26 mouse cellular contexts compared by ENCODE assay signal in genomic region chr3:142459241-142459640, GRCm38 (mm10). TPM values are rescaled to one million over a fixed set of nuclear protein-coding genes. Genes with fewer than 3 reads are reported as not detected.
A peak's percentile ranks its signal among the peaks of the same experiment; 100 is the strongest.
DNase-seq lines count a peak whose midpoint lies in the region; ATAC-seq and TF ChIP-seq lines count a peak whose summit lies in the region.
"Had no signal": no experiment of that assay in that cellular context is flagged by ENCODE, and none has a peak within 500 bp of the region (broad histone marks: within the 10 kb centered on the region; RNA-seq: fewer than 3 reads in every experiment).

No protein-coding gene starts in this region.

- H3K9me3 ChIP-seq in kidney, embryonic 14.5 days (ENCODE audit: control insufficient read depth, low read length): no peaks in the 10 kb centered on the region
- no peaks in the 10 kb centered on the region for H3K9me3 ChIP-seq in stomach, embryonic 15.5 days
- no peaks in the 10 kb centered on the region for H3K9me3 ChIP-seq in stomach, postnatal 0 days (ENCODE audit: control insufficient read depth, low read length)
- H3K9me3 ChIP-seq: embryonic facial prominence, embryonic 15.5 days; forebrain, embryonic 15.5 days; G1E; heart, embryonic 15.5 days; liver, embryonic 13.5 days; lung, embryonic 15.5 days; midbrain, embryonic 12.5 days had no signal

- H3K27me3 ChIP-seq in kidney, adult 2 months (replicated peaks; ENCODE audit: control insufficient read depth, insufficient read depth, low read length): no peaks in the 10 kb centered on the region
- no peaks in the 10 kb centered on the region for H3K27me3 ChIP-seq in kidney, embryonic 14.5 days (ENCODE audit: control insufficient read depth, insufficient read depth, low read length)
- no peaks in the 10 kb centered on the region for H3K27me3 ChIP-seq in stomach, embryonic 15.5 days (replicated peaks)
- H3K27me3 ChIP-seq in stomach, postnatal 0 days (ENCODE audit: control insufficient read depth, insufficient read depth, low read length): no peaks in the 10 kb centered on the region
- H3K27me3 ChIP-seq: embryonic facial prominence, embryonic 15.5 days; forebrain, embryonic 15.5 days; heart, embryonic 15.5 days; liver, embryonic 13.5 days; lung, embryonic 15.5 days; midbrain, embryonic 12.5 days; Patski had no signal

- H3K9ac ChIP-seq in kidney, embryonic 14.5 days (ENCODE audit: low read depth, low read length): no peak overlapping the region
- no peak overlapping the region for H3K9ac ChIP-seq in stomach, embryonic 15.5 days
- no peak overlapping the region for H3K9ac ChIP-seq in stomach, postnatal 0 days (ENCODE audit: low read length)
- H3K9ac ChIP-seq: embryonic facial prominence, embryonic 15.5 days; forebrain, embryonic 15.5 days; heart, embryonic 15.5 days; liver, embryonic 13.5 days; lung, embryonic 15.5 days; midbrain, embryonic 12.5 days had no signal

- no peak for TF ChIP-seq POLR2A in kidney, adult 2 months (IDR thresholded peaks at IDR 0.05; ENCODE audit: low read depth, low read length)

- H3K27ac ChIP-seq in kidney, adult 2 months (ENCODE audit: insufficient read depth, low read depth, low read length): no peak overlapping the region
- H3K27ac ChIP-seq in kidney, embryonic 14.5 days (ENCODE audit: low read depth, low read length): no peak overlapping the region
- no peak overlapping the region for H3K27ac ChIP-seq in stomach, embryonic 15.5 days
- no peak overlapping the region for H3K27ac ChIP-seq in stomach, postnatal 0 days (replicated peaks)
- H3K27ac ChIP-seq: embryonic facial prominence, embryonic 15.5 days; forebrain, embryonic 15.5 days; heart, embryonic 15.5 days; liver, embryonic 13.5 days; lung, embryonic 15.5 days; midbrain, embryonic 12.5 days had no signal

- no peak overlapping the region for H3K4me3 ChIP-seq in kidney, adult 2 months (ENCODE audit: insufficient read depth, low read depth, low read length)
- no peak overlapping the region for H3K4me3 ChIP-seq in kidney, embryonic 14.5 days (ENCODE audit: low read length)
- no peak overlapping the region for H3K4me3 ChIP-seq in stomach, embryonic 15.5 days (replicated peaks)
- H3K4me3 ChIP-seq in stomach, postnatal 0 days (ENCODE audit: low read depth, low read length): no peak overlapping the region
- H3K4me3 ChIP-seq: embryonic facial prominence, embryonic 15.5 days; forebrain, embryonic 15.5 days; heart, embryonic 15.5 days; liver, embryonic 13.5 days; lung, embryonic 15.5 days; midbrain, embryonic 12.5 days had no signal

- TF ChIP-seq EP300 in stomach, postnatal 0 days (optimal IDR thresholded peaks at IDR 0.05): no peak

- H3K4me1 ChIP-seq in kidney, adult 2 months (ENCODE audit: control insufficient read depth, insufficient read depth, low read length): no peaks in the 10 kb centered on the region
- H3K4me1 ChIP-seq in kidney, embryonic 14.5 days (ENCODE audit: control insufficient read depth, insufficient read depth, low read length): no peaks in the 10 kb centered on the region
- no peaks in the 10 kb centered on the region for H3K4me1 ChIP-seq in stomach, embryonic 15.5 days
- no peaks in the 10 kb centered on the region for H3K4me1 ChIP-seq in stomach, postnatal 0 days (replicated peaks; ENCODE audit: control insufficient read depth, insufficient read depth)
- H3K4me1 ChIP-seq: embryonic facial prominence, embryonic 15.5 days; forebrain, embryonic 15.5 days; liver, embryonic 13.5 days; lung, embryonic 15.5 days; midbrain, embryonic 12.5 days had no signal

- H3K36me3 ChIP-seq in kidney, adult 2 months (ENCODE audit: control insufficient read depth, insufficient read depth, low read length): no peaks in the 10 kb centered on the region
- H3K36me3 ChIP-seq in kidney, embryonic 14.5 days (ENCODE audit: control insufficient read depth, insufficient read depth, low read length): no peaks in the 10 kb centered on the region
- no peaks in the 10 kb centered on the region for H3K36me3 ChIP-seq in stomach, embryonic 15.5 days
- H3K36me3 ChIP-seq in stomach, postnatal 0 days (ENCODE audit: control insufficient read depth, insufficient read depth, low read length): no peaks in the 10 kb centered on the region
- H3K36me3 ChIP-seq: embryonic facial prominence, embryonic 15.5 days; forebrain, embryonic 15.5 days; G1E; heart, embryonic 15.5 days; liver, embryonic 13.5 days; lung, embryonic 15.5 days; midbrain, embryonic 12.5 days had no signal

- peak; percentile 63 for DNase-seq in kidney, adult 2 months
- no peak for DNase-seq in stomach, postnatal 0 days (ENCODE audit: low spot score)
- DNase-seq in kidney, postnatal 14 days: peak; percentile 76
- no peak for DNase-seq in frontal cortex, postnatal 14 days (ENCODE audit: low spot score in 2 of 2)
- no peak for DNase-seq in spleen, postnatal 14 days (ENCODE audit: low spot score in 2 of 2)
- DNase-seq: adrenal gland, postnatal 36 days; B cell, adult 2 months; cerebellum, adult 11 months; cerebellum, adult 9-11 months; gastrocnemius, postnatal 25 days; liver, embryonic 13.5 days; right cerebral cortex, postnatal 14 days; spleen, adult 18-20 months; thymus, adult 18-20 months; thymus, postnatal 36 days had no signal

- 53% methylated on average over 7 of the region's 7 CpGs for WGBS in kidney, adult 2 months
- WGBS in kidney, embryonic 14.5 days: 42% methylated on average over 7 of the region's 7 CpGs
- 36% methylated on average over 7 of the region's 7 CpGs for WGBS in stomach, embryonic 15.5 days
- 37% methylated on average over 7 of the region's 7 CpGs for WGBS in stomach, postnatal 0 days

- ATAC-seq in kidney, embryonic 14.5 days (ENCODE audit: low FRiP score, low TSS enrichment): no peak
- peak; percentile 22; the same call in 1 of the 2 replicates for ATAC-seq in stomach, embryonic 15.5 days (ENCODE audit: insufficient read depth, low FRiP score, low read depth)
- no peak; the same call in 1 of the 2 replicates for ATAC-seq in stomach, postnatal 0 days (ENCODE audit: low FRiP score, low TSS enrichment)
- ATAC-seq: forebrain, embryonic 15.5 days; hindbrain, embryonic 16.5 days; intestine, embryonic 16.5 days; Patski had no signal

- no peak for TF ChIP-seq CTCF in kidney, adult 2 months (conservative IDR thresholded peaks at IDR 0.05; ENCODE audit: insufficient read depth, insufficient read length, low read depth, low read length)
- no peak for TF ChIP-seq CTCF in stomach, postnatal 0 days (IDR thresholded peaks at IDR 0.05; ENCODE audit: low read depth)

- H3K4me2 ChIP-seq in kidney, embryonic 14.5 days (replicated peaks; ENCODE audit: low read depth, low read length): no peak overlapping the region
- H3K4me2 ChIP-seq in stomach, embryonic 15.5 days: no peak overlapping the region
- H3K4me2 ChIP-seq in stomach, postnatal 0 days (replicated peaks; ENCODE audit: low read depth): no peak overlapping the region
- H3K4me2 ChIP-seq: embryonic facial prominence, embryonic 15.5 days; forebrain, embryonic 15.5 days; heart, embryonic 15.5 days; liver, embryonic 13.5 days; lung, embryonic 15.5 days; midbrain, embryonic 12.5 days had no signal

RNA-seq across cellular contexts. Expression of gene Gbp5, which starts 34.5 kb away (rescaled TPM):
- 1.5 and 2.3 TPM in 2 replicates for polyA plus RNA-seq in kidney, adult 2 months (2012; rRNA removed)
- not detected in 2 replicates for polyA plus RNA-seq in kidney, embryonic 14.5 days (2014; fragmentation: Nextera tagmentation; extraction: Ambion mirVana)
- polyA plus RNA-seq in stomach, embryonic 15.5 days (2015; fragmentation: Nextera tagmentation; extraction: Ambion mirVana): 0.13 and 0.31 TPM in 2 replicates
- polyA plus RNA-seq in stomach, postnatal 0 days (2015; fragmentation: Nextera tagmentation; extraction: Ambion mirVana): 0.17 and 0.18 TPM in 2 replicates
- polyA plus RNA-seq: G1E; midbrain, embryonic 12.5 days had no signal

Comparison
In these comparisons a context has a peak if more than half of its experiments do, and no peak if none do; other contexts are left out.
1. DNase-seq: peak in kidney, adult 2 months (single experiment) and kidney, postnatal 14 days (single experiment); none in stomach, postnatal 0 days (single experiment), frontal cortex, postnatal 14 days (0 of 2) and spleen, postnatal 14 days (0 of 2).